Mouse (Mus musculus) ES-Bruce4 (cell line): Measurements from ENCODE around the gene Sox5. TPM values are rescaled to one million over a fixed set of nuclear protein-coding genes. Genes with fewer than 3 reads are reported as not detected.

ENCODE experiments used
- H3K27ac ChIP-seq: 2 replicates; pipeline ENCODE4 v1.5.1; 2012; ENCODE audit warnings: low read length, inconsistent platforms; ENCODE audit not compliant: insufficient read depth
- H3K27me3 ChIP-seq: 2 replicates; pipeline ENCODE4 v1.6.1; 2012; ENCODE audit warnings: mild to moderate bottlenecking, low read length, inconsistent platforms; ENCODE audit not compliant: control insufficient read depth, poor library complexity, insufficient read depth, severe bottlenecking
- H3K36me3 ChIP-seq: 2 replicates; pipeline ENCODE4 v1.6.1; 2012; ENCODE audit warnings: inconsistent platforms, mild to moderate bottlenecking, low read length, moderate library complexity; ENCODE audit not compliant: control insufficient read depth, poor library complexity, insufficient read depth, severe bottlenecking
- H3K4me1 ChIP-seq: one replicate; pipeline ENCODE4 v1.8.1; 2011; ENCODE audit warnings: low read length; ENCODE audit not compliant: control insufficient read depth, insufficient read depth
- H3K4me3 ChIP-seq: 2 replicates; pipeline ENCODE4 v1.5.1; 2011; ENCODE audit warnings: low read depth, mild to moderate bottlenecking, low read length
- H3K9ac ChIP-seq: 2 replicates; pipeline ENCODE4 v1.6.1; 2012; ENCODE audit warnings: low read depth, mild to moderate bottlenecking, inconsistent platforms; ENCODE audit not compliant: poor library complexity, severe bottlenecking
- H3K9me3 ChIP-seq: replicated peaks from 2 replicates; pipeline ENCODE4 v1.6.1; 2012; ENCODE audit warnings: mild to moderate bottlenecking, low read length, inconsistent platforms; ENCODE audit not compliant: control insufficient read depth, poor library complexity, insufficient read depth, severe bottlenecking
- CTCF ChIP-seq: IDR thresholded peaks from one replicate; pipeline ENCODE4 v1.8.1; 2011; ENCODE audit warnings: low read depth, low read length
- EP300 ChIP-seq: IDR thresholded peaks from 2 replicates; pipeline ENCODE4 v1.6.1; 2011; ENCODE audit warnings: low read depth, low read length; ENCODE audit not compliant: insufficient read depth
- POLR2A ChIP-seq: IDR thresholded peaks from one replicate; pipeline ENCODE4 v1.8.1; 2011; ENCODE audit warnings: low read length; ENCODE audit not compliant: insufficient read depth
- polyA plus RNA-seq: library from polyadenylated mRNA; stranded (reverse); fragments of >200 nt; gene quantifications from 2 replicates; pipeline ENCODE4 v1.2.4, GENCODE M21; 2011; ENCODE audit warnings: low read depth; ENCODE audit not compliant: missing spikeins, insufficient read depth, insufficient read length

Gene Sox5
- polyA plus RNA-seq, 1 experiment, result not detected

DNA sequence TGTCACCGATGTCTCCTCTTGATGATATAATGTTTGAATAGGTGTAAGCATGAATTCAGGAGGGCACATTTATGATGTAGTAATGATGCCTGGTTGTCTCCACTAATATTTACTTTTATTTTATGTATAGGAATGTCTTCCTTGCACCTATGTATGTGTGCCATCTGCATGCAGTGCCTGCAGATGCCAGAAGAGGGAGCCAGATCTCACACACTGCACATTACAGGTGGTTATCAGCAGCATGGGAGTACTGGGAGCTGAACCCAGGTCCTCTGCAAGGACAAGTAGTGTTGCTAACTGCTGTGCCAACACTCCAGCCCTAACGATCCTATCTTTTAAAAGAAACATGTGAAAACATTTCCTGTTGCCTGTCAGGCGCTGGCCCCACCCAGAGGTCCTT, 442.2 kb downstream of the Sox5 start:
- H3K4me3 ChIP-seq, result no peak overlapping the region
- no peak overlapping the region for H3K9ac ChIP-seq
- no peaks in the 10 kb centered on the region for H3K4me1 ChIP-seq
- H3K36me3 ChIP-seq, result no peaks in the 10 kb centered on the region
- H3K27ac ChIP-seq, result no peak overlapping the region
- no peaks in the 10 kb centered on the region; the same call in 1 of the 2 replicates for H3K27me3 ChIP-seq
- TF ChIP-seq CTCF (peak; percentile 42), EP300 (no peak)
- 0 out of 2 replicates have a peak, but pooled peaks cover 2% of the 10 kb centered on the region for H3K9me3 ChIP-seq

DNA sequence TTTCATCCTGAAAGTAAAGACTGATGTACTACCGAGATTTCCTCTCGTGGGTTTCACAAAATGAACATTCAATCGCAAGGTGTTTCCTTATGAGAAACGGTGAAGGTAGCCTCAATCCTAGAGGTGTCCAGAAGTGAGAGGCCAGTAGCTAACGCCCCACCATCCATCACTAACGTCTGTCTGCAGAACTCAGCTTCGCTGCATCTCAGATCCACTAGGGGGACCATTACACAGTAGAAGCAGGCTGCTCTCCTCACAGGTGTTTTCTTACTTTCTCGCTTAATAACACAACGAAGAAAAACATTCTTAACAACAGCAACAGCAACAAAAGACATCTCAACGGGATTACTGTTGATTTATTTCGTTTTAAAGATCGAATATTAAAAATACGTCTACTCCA, 442.8 kb downstream of the Sox5 start:
- TF ChIP-seq CTCF (peak; percentile 32), EP300 (no peak)
- no peaks in the 10 kb centered on the region for H3K4me1 ChIP-seq
- 0 out of 2 replicates have a peak, but pooled peaks cover 2% of the 10 kb centered on the region for H3K9me3 ChIP-seq
- H3K27me3 ChIP-seq, result no peaks in the 10 kb centered on the region; the same call in 1 of the 2 replicates
- H3K4me3 ChIP-seq, result no peak overlapping the region
- no peaks in the 10 kb centered on the region for H3K36me3 ChIP-seq
- H3K27ac ChIP-seq, result no peak overlapping the region
- no peak overlapping the region for H3K9ac ChIP-seq

DNA sequence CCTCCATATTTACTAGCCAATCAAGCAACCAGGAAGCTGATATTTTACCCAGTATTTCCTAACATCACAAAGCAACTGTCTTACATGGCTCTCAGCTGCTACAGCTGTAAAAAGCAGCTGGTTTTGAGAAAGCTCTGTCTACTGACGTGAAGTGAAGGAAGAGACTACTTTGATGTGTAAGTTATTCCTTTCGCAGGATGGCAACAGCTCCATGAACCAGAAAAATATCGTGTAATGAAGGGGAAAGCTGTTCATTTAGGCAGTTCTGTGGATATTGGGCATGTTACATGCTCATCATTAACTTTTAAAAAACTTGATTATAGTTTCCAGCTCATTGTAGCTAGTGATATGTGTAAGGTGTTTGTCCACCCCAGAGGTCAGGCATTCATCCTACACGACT, 443.6 kb downstream of the Sox5 start:
- no peak for TF ChIP-seq CTCF
- TF ChIP-seq EP300, result no peak
- no peak for TF ChIP-seq POLR2A
- 0 out of 2 replicates have a peak, but pooled peaks cover 2% of the 10 kb centered on the region for H3K9me3 ChIP-seq

DNA sequence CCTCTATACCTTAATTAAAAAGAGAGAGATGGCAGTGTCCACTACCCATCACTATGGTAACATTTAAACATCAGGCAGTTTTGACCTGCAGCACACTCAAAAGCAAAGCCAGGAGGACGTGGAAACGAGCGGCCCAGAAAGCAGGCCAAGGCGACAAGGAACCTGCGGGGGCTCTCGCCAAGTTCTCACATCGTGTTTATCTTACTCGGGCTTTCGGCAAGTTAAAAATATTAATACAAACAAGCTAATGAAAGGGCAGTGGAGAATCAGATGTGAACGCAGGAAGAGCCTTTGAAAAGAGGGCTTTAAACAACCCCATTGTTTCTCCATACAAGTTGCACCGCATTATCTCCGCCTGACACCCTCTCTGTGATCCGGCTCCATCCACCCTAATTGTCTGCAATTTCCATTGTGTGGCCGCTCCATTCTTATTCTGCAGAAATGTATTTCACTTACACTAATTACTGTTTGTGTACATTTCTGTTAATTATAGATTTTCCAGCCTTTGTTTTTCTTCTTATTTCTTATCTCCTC, 444.3 kb downstream of the Sox5 start:
- no peaks in the 10 kb centered on the region for H3K4me1 ChIP-seq
- H3K27ac ChIP-seq, result no peak overlapping the region
- H3K27me3 ChIP-seq, result no peaks in the 10 kb centered on the region; the same call in 1 of the 2 replicates
- TF ChIP-seq CTCF (no peak), EP300 (no peak), POLR2A (no peak)
- no peak overlapping the region for H3K4me3 ChIP-seq
- H3K36me3 ChIP-seq, result no peaks in the 10 kb centered on the region
- H3K9me3 ChIP-seq, result 0 out of 2 replicates have a peak, but pooled peaks cover 2% of the 10 kb centered on the region
- no peak overlapping the region for H3K9ac ChIP-seq

More for the DNA sequence above, 443.6 kb downstream of the Sox5 start:
- Histone ChIP-seq H3K36me3 (no peaks in the 10 kb centered on the region), H3K27ac (no peak overlapping the region), H3K9ac (no peak overlapping the region), H3K4me1 (no peaks in the 10 kb centered on the region), H3K27me3 (no peaks in the 10 kb centered on the region; the same call in 1 of the 2 replicates), H3K4me3 (no peak overlapping the region)

DNA sequence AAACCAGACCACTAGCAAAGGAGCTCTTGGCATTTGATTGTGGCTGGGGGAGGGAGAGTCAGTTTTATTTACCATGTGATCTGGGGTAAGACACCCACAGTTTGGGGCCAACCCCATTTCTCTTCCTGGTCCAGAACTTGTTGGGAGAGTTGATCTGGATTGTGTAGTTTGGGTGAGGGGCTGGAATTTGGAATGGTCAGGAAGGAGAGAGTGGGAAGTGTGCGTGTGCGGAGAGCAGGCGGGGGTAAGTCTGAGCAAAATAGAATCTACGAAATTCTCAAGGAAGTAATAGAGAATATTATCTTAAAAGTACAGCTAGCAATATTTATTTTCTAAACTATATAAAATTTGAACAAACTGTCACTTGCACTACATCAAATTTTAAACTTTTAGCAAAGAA, 445.0 kb downstream of the Sox5 start:
- H3K4me1 ChIP-seq, result no peaks in the 10 kb centered on the region
- no peak overlapping the region for H3K27ac ChIP-seq
- TF ChIP-seq EP300, result no peak
- no peaks in the 10 kb centered on the region for H3K36me3 ChIP-seq
- 0 out of 2 replicates have a peak, but pooled peaks cover 2% of the 10 kb centered on the region for H3K9me3 ChIP-seq
- no peaks in the 10 kb centered on the region; the same call in 1 of the 2 replicates for H3K27me3 ChIP-seq
- no peak overlapping the region for H3K4me3 ChIP-seq
- H3K9ac ChIP-seq, result no peak overlapping the region

DNA sequence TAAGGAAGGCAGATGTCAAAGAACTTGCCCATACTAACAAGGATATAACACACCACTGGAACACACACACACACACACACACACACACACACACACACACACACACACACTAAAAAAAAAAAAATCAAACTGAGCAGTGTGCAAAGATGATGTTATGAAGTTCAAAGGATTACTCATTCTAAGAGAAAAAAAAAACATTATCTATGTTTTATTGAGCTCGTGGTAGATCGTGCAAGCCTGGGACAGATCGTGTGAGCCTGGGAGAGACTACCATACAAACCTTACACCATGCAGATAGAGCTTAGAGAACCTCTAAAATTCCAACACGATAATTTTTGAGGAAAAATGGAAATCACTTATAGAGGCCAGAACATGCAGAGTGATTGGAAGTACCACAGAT, 448.6 kb downstream of the Sox5 start:
- TF ChIP-seq EP300, result no peak
- no peak for TF ChIP-seq CTCF
- no peak for TF ChIP-seq POLR2A
- Histone ChIP-seq H3K4me1 (no peaks in the 10 kb centered on the region), H3K9ac (no peak overlapping the region), H3K9me3 (no peaks in the 10 kb centered on the region), H3K36me3 (no peaks in the 10 kb centered on the region), H3K4me3 (no peak overlapping the region), H3K27ac (no peak overlapping the region), H3K27me3 (no peaks in the 10 kb centered on the region; the same call in 1 of the 2 replicates)
